Mouse (Mus musculus): ENCODE data around the gene Galm.

DNA sequence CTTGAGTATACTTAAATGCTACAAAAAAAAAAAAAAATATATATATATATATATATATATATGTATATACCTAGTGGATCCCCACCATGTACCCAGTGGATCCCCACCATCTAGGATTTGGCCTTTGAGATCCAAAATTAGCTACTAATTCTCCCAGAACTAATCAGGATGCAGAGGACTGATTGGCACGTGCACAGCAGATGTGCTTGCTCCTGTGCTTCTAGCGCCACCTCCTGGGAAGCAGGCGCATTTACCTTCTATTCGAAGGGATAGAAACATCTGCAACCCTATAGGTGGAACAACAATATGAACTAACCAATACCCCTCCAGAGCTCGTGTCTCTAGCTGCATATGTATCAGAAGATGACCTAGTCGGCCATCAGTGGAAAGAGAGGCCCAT, 52.7 kb downstream of the Galm start:
- TF ChIP-seq CTCF (IDR thresholded peaks at IDR 0.05; ENCODE audit: control insufficient read depth, insufficient read depth, low read length) (peak; percentile 98), POLR2A (IDR thresholded peaks at IDR 0.05; ENCODE audit: borderline replicate concordance, control insufficient read depth, low read depth, low read length) (no peak)

All from bone marrow, adult 2 months (tissue).